Mouse (Mus musculus) left cerebral cortex, adult 8-10 months (tissue): ENCODE results near the gene Hes1. TPM values are rescaled to one million over a fixed set of nuclear protein-coding genes. Genes with fewer than 3 reads are reported as not detected.
"Not testable (repeated sequence)": the region's sequence is repeated elsewhere in the genome, so short reads cannot be mapped to it uniquely, and the experiment has no call there.

ENCODE experiments used
- DNase-seq, 2 experiments: peaks; one replicate each; pipeline ENCODE4 v3.0.0; 2022; ENCODE audit warnings: low spot score in 2 of 2
- total RNA-seq, 4 experiments: library from RNA; stranded (reverse); gene quantifications; 2 replicates each; pipeline ENCODE4 v1.2.4; 2022

Gene Hes1
- total RNA-seq, 4 experiments from 2014 or later, result 18.0 to 23.5 (median 18.5) TPM

GRCm38 (mm10) chr16:30069950-30070770 lies 6.0 kb downstream of the Hes1 start:
- DNase-seq, result peak; percentile 39 to 74

- no peak for DNase-seq
Observed at GRCm38 (mm10) chr16:30070771-30071191, 6.6 kb downstream of the Hes1 start.

GRCm38 (mm10) chr16:30073317-30073716 lies 9.1 kb downstream of the Hes1 start:
- no peak for DNase-seq

GRCm38 (mm10) chr16:30081498-30081897 lies 17.3 kb downstream of the Hes1 start:
- DNase-seq, result no peak

GRCm38 (mm10) chr16:30081980-30082379 lies 17.8 kb downstream of the Hes1 start:
- DNase-seq, result no peak

GRCm38 (mm10) chr16:30082965-30083364 lies 18.8 kb downstream of the Hes1 start:
- DNase-seq, result no peak

GRCm38 (mm10) chr16:30083536-30083935 lies 19.4 kb downstream of the Hes1 start:
- no peak for DNase-seq

GRCm38 (mm10) chr16:30088646-30089045 lies 24.5 kb downstream of the Hes1 start:
- no peak for DNase-seq

GRCm38 (mm10) chr16:30090200-30090865 lies 26.1 kb downstream of the Hes1 start:
- no peak for DNase-seq

- no peak for DNase-seq
Observed at GRCm38 (mm10) chr16:30096050-30096449, 31.9 kb downstream of the Hes1 start.

GRCm38 (mm10) chr16:30096475-30096874 lies 32.3 kb downstream of the Hes1 start:
- DNase-seq, result no peak

- DNase-seq, result no peak
Observed at GRCm38 (mm10) chr16:30099124-30099523, 34.9 kb downstream of the Hes1 start.

GRCm38 (mm10) chr16:30102149-30102915 lies 38.1 kb downstream of the Hes1 start:
- DNase-seq, result no peak

- no peak for DNase-seq
Observed at GRCm38 (mm10) chr16:30102982-30103381, 38.8 kb downstream of the Hes1 start.

GRCm38 (mm10) chr16:30103495-30103894 lies 39.3 kb downstream of the Hes1 start:
- no peak for DNase-seq

GRCm38 (mm10) chr16:30104363-30104762 lies 40.2 kb downstream of the Hes1 start:
- DNase-seq, result no peak

- no peak for DNase-seq
Observed at GRCm38 (mm10) chr16:30105476-30105875, 41.3 kb downstream of the Hes1 start.

- not testable (repeated sequence) for DNase-seq
Observed at GRCm38 (mm10) chr16:30108167-30108566, 44.0 kb downstream of the Hes1 start.

- DNase-seq, result no peak
Observed at GRCm38 (mm10) chr16:30110466-30110865, 46.3 kb downstream of the Hes1 start.

GRCm38 (mm10) chr16:30111069-30111468 lies 46.9 kb downstream of the Hes1 start:
- no peak for DNase-seq

- no peak for DNase-seq
Observed at GRCm38 (mm10) chr16:30111566-30111965, 47.4 kb downstream of the Hes1 start.

GRCm38 (mm10) chr16:30113170-30113569 lies 49.0 kb downstream of the Hes1 start:
- DNase-seq, result no peak
